Mouse (Mus musculus): ENCODE measurements around the gene Tex2. TPM values are rescaled to one million over a fixed set of nuclear protein-coding genes. Genes with fewer than 3 reads are reported as not detected.

Tex2 gene
- total and polyA plus RNA-seq, 3 experiments = 4.0 to 5.0 (median 4.5) TPM

DNA sequence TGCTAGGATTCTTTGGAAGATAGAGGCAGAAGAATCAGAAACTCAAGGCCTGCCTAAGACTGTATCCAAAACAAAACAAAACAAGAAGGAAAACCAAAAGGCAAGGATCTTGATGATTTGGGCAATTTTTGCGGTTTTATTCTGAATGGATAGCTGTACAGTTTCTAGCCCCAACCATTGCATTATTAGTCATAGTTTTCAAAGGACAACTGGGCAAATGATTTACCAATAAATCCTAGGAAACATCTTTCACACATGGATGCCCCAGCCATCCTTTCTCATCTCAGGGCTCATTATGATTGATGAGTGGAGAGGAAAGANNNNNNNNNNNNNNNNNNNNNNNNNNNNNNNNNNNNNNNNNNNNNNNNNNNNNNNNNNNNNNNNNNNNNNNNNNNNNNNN is 29.4 kb downstream of the Tex2 start:
- Histone ChIP-seq H3K4me2 (ENCODE audit: insufficient read depth, low read depth, poor library complexity, severe bottlenecking) (no peak overlapping the region), H3K9me3 (replicated peaks; ENCODE audit: low read length) (no peaks in the 10 kb centered on the region), H3K27me3 (replicated peaks) (no peaks in the 10 kb centered on the region), H3K4me1 (ENCODE audit: control insufficient read depth in 1 of 2, insufficient read depth in 2 of 2) (peaks cover 10 to 12% of the 10 kb centered on the region in 2 experiments), H3K9ac (ENCODE audit: insufficient read depth, low read depth) (no peak overlapping the region), H3K27ac (ENCODE audit: insufficient read depth, low read depth) (no peak overlapping the region), H3K79me2 (replicated peaks; ENCODE audit: control insufficient read depth, extremely low read depth, insufficient read depth, poor library complexity, severe bottlenecking) (no peaks in the 10 kb centered on the region), H3K36me3 (replicated peaks in 1 of 2; ENCODE audit: control insufficient read depth in 1 of 2, insufficient read depth in 1 of 2, low read length in 1 of 2) (no peaks in the 10 kb centered on the region), H3K4me3 (replicated peaks in 1 of 3; ENCODE audit: low read depth in 2 of 3, low read length in 2 of 3, poor library complexity in 1 of 3) (no peak overlapping the region)
- dilution Hi-C loops (cut with MboI; ENCODE audit: extremely low pct_ligation_motif_present, extremely low pct_unique_long_range_greater_than_20kb, low sequenced_read_pairs) = no loop called here
- DNase-seq (ENCODE audit: extremely low read depth) = no peak
- in situ Hi-C loops (cut with MboI; ENCODE audit: low pct_ligation_motif_present, low pct_unique_long_range_greater_than_20kb, low sequenced_read_pairs) = no loop called here
- no peak for TF ChIP-seq JUN (IDR thresholded peaks at IDR 0.05; ENCODE audit: insufficient read depth, low read depth, low read length)
- no peak for TF ChIP-seq CHD1 (IDR thresholded peaks at IDR 0.05; ENCODE audit: low read depth, low read length)
- TF ChIP-seq EP300 (IDR thresholded peaks at IDR 0.05; ENCODE audit: low read length) = no peak
- TF ChIP-seq SIN3A (IDR thresholded peaks at IDR 0.05; ENCODE audit: low read length) = no peak
- no peak for TF ChIP-seq ETS1 (conservative IDR thresholded peaks at IDR 0.05; ENCODE audit: low read depth, low read length)

DNA sequence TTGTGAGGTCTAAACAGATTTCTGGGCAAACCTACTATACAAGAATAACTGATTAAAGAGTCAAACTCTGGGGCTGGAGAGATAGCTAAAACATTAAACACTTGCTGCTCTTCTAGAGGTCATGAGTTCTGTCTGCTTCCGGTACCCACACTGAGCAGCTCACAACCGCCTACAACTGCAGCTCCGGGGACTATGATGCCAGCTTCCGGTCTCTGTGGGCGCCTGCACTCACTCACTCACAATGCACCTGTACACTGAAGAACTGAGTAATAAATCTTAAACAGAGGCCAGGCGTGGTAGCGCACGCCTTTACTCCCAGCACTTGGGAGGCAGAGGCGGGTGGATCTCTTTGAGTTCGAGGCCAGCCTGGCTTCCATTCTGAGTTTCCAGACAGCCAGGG is 31.9 kb downstream of the Tex2 start:
- H3K9me3 ChIP-seq (replicated peaks; ENCODE audit: low read length) = no peaks in the 10 kb centered on the region
- in situ Hi-C loops (cut with MboI; ENCODE audit: low pct_ligation_motif_present, low pct_unique_long_range_greater_than_20kb, low sequenced_read_pairs) = no loop called here

DNA sequence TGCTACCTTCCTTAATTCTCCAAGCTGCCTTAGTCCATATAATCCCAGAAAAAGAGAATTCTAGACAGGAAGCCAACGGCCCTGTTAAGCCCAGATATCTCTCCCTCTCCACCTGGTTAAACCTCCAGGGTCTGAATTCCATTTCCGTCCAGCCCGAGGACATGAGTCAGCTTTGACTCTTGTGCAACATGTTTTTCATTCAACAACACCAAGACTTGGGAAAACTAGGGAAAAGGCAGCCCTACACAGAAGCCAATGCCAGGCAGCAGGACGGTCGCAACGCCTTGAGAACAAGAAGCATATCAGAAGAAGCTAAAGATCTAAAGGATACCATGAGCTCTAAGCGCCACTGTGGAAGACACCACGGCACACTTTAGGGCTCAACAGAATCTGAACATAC is 32.8 kb downstream of the Tex2 start:
- Histone ChIP-seq H3K9me3 (replicated peaks; ENCODE audit: low read length) (no peaks in the 10 kb centered on the region), H3K9ac (ENCODE audit: insufficient read depth, low read depth) (no peak overlapping the region), H3K27me3 (replicated peaks) (no peaks in the 10 kb centered on the region), H3K4me3 (replicated peaks in 1 of 3; ENCODE audit: low read depth in 2 of 3, low read length in 2 of 3, poor library complexity in 1 of 3) (no peak overlapping the region), H3K27ac (ENCODE audit: insufficient read depth, low read depth) (no peak overlapping the region), H3K36me3 (replicated peaks in 1 of 2; ENCODE audit: control insufficient read depth in 1 of 2, insufficient read depth in 1 of 2, low read length in 1 of 2) (no peaks in the 10 kb centered on the region), H3K4me2 (ENCODE audit: insufficient read depth, low read depth, poor library complexity, severe bottlenecking) (no peak overlapping the region), H3K79me2 (replicated peaks; ENCODE audit: control insufficient read depth, extremely low read depth, insufficient read depth, poor library complexity, severe bottlenecking) (no peaks in the 10 kb centered on the region), H3K4me1 (ENCODE audit: control insufficient read depth in 1 of 2, insufficient read depth in 2 of 2) (peaks cover 0 to 8% of the 10 kb centered on the region in 2 experiments; a peak in 1 of 4 replicates)
- DNase-seq (ENCODE audit: extremely low read depth) = no peak
- in situ Hi-C loops (cut with MboI; ENCODE audit: low pct_ligation_motif_present, low pct_unique_long_range_greater_than_20kb, low sequenced_read_pairs) = no loop called here
- TF ChIP-seq SMC3 (IDR thresholded peaks at IDR 0.05; ENCODE audit: low read depth, low read length) (no peak), RCOR1 (conservative IDR thresholded peaks at IDR 0.05; ENCODE audit: low read depth, low read length) (no peak), KAT2A (IDR thresholded peaks at IDR 0.05; ENCODE audit: insufficient replicate concordance, low read length) (no peak), SIN3A (IDR thresholded peaks at IDR 0.05; ENCODE audit: low read length) (no peak), TCF12 (IDR thresholded peaks at IDR 0.05; ENCODE audit: low read depth, low read length) (no peak), TBP (conservative IDR thresholded peaks at IDR 0.05; ENCODE audit: low read depth, low read length) (no peak), MAX (IDR thresholded peaks at IDR 0.05; ENCODE audit: low read length) (no peak), USF2 (conservative IDR thresholded peaks at IDR 0.05; ENCODE audit: low read depth, low read length) (no peak), E2F4 (IDR thresholded peaks at IDR 0.05; ENCODE audit: insufficient replicate concordance, low read depth, low read length) (no peak), JUND (conservative IDR thresholded peaks at IDR 0.05; ENCODE audit: low read depth, low read length) (no peak), POLR2AphosphoS2 (IDR thresholded peaks at IDR 0.05; ENCODE audit: low read depth, low read length) (no peak), RAD21 (IDR thresholded peaks at IDR 0.05; ENCODE audit: low read depth, low read length) (no peak), ZNF384 (IDR thresholded peaks at IDR 0.05; ENCODE audit: low read depth, low read length) (no peak), ELF1 (IDR thresholded peaks at IDR 0.05; ENCODE audit: low read depth, low read length) (no peak), ZMIZ1 (IDR thresholded peaks at IDR 0.05; ENCODE audit: low read depth, low read length) (no peak), MEF2A (IDR thresholded peaks at IDR 0.05; ENCODE audit: borderline replicate concordance, low read depth, low read length) (no peak), MYC (IDR thresholded peaks at IDR 0.05; ENCODE audit: low read depth, low read length) (no peak), CHD1 (IDR thresholded peaks at IDR 0.05; ENCODE audit: low read depth, low read length) (no peak), CHD2 (IDR thresholded peaks at IDR 0.05; ENCODE audit: low read length) (no peak)
- dilution Hi-C loops (cut with MboI; ENCODE audit: extremely low pct_ligation_motif_present, extremely low pct_unique_long_range_greater_than_20kb, low sequenced_read_pairs) = no loop called here

More for the DNA sequence above, 31.9 kb downstream of the Tex2 start:
- no peak for DNase-seq (ENCODE audit: extremely low read depth)
- H3K79me2 ChIP-seq (replicated peaks; ENCODE audit: control insufficient read depth, extremely low read depth, insufficient read depth, poor library complexity, severe bottlenecking) = no peaks in the 10 kb centered on the region
- no peak overlapping the region for H3K4me2 ChIP-seq (ENCODE audit: insufficient read depth, low read depth, poor library complexity, severe bottlenecking)
- dilution Hi-C loops (cut with MboI; ENCODE audit: extremely low pct_ligation_motif_present, extremely low pct_unique_long_range_greater_than_20kb, low sequenced_read_pairs) = no loop called here
- H3K27ac ChIP-seq (ENCODE audit: insufficient read depth, low read depth) = no peak overlapping the region
- TF ChIP-seq E2F4 (IDR thresholded peaks at IDR 0.05; ENCODE audit: insufficient replicate concordance, low read depth, low read length) (no peak), USF1 (IDR thresholded peaks at IDR 0.05; ENCODE audit: low read depth, low read length) (no peak), NRF1 (IDR thresholded peaks at IDR 0.05; ENCODE audit: low read depth, low read length) (no peak), MAX (IDR thresholded peaks at IDR 0.05; ENCODE audit: low read length) (no peak), ELF1 (IDR thresholded peaks at IDR 0.05; ENCODE audit: low read depth, low read length) (no peak), ZNF384 (IDR thresholded peaks at IDR 0.05; ENCODE audit: low read depth, low read length) (no peak), NELFE (IDR thresholded peaks at IDR 0.05; ENCODE audit: low read depth, low read length) (no peak), PAX5 (IDR thresholded peaks at IDR 0.05; ENCODE audit: low read length) (no peak), TCF12 (IDR thresholded peaks at IDR 0.05; ENCODE audit: low read depth, low read length) (no peak), CTCF (conservative IDR thresholded peaks at IDR 0.05 in 1 of 2, IDR thresholded peaks at IDR 0.05 in 1 of 2; ENCODE audit: low read depth in 2 of 2, low read length in 2 of 2) (no peak), TBP (conservative IDR thresholded peaks at IDR 0.05; ENCODE audit: low read depth, low read length) (no peak), RCOR1 (conservative IDR thresholded peaks at IDR 0.05; ENCODE audit: low read depth, low read length) (no peak)
- H3K27me3 ChIP-seq (replicated peaks) = no peaks in the 10 kb centered on the region
- no peak overlapping the region for H3K9ac ChIP-seq (ENCODE audit: insufficient read depth, low read depth)
- no peaks in the 10 kb centered on the region for H3K36me3 ChIP-seq (replicated peaks in 1 of 2; ENCODE audit: control insufficient read depth in 1 of 2, insufficient read depth in 1 of 2, low read length in 1 of 2)
- H3K4me1 ChIP-seq (ENCODE audit: control insufficient read depth in 1 of 2, insufficient read depth in 2 of 2) = peaks cover 0 to 8% of the 10 kb centered on the region in 2 experiments; a peak in 1 of 4 replicates
- H3K4me3 ChIP-seq (replicated peaks in 1 of 3; ENCODE audit: low read depth in 2 of 3, low read length in 2 of 3, poor library complexity in 1 of 3) = no peak overlapping the region

Measured in CH12.LX (cell line).